Mouse (Mus musculus) midbrain, embryonic 10.5 days (tissue): ENCODE results near the gene Gm10053. TPM values are rescaled to one million over a fixed set of nuclear protein-coding genes. Genes with fewer than 3 reads are reported as not detected.

Experiments used
- DNase-seq: peaks from one replicate; pipeline ENCODE4 v3.0.0-alpha.2; 2017; ENCODE audit warnings: low spot score
- H3K27ac ChIP-seq: fragments of 300-500 bp; sonication (generic); replicated peaks from 2 replicates; pipeline ENCODE4 v1.5.1; 2016; ENCODE audit warnings: mild to moderate bottlenecking
- H3K27me3 ChIP-seq: fragments of 300-500 bp; sonication (generic); 2 replicates; pipeline ENCODE4 v1.6.1; 2016; ENCODE audit warnings: low read depth, mild to moderate bottlenecking; ENCODE audit not compliant: poor library complexity, severe bottlenecking
- H3K36me3 ChIP-seq: fragments of 300-500 bp; sonication (generic); 2 replicates; pipeline ENCODE4 v1.6.1; 2016; ENCODE audit warnings: mild to moderate bottlenecking, moderate library complexity
- H3K4me1 ChIP-seq: fragments of 300-500 bp; sonication (generic); 2 replicates; pipeline ENCODE4 v1.6.1; 2016
- H3K4me3 ChIP-seq: fragments of 300-500 bp; sonication (generic); 2 replicates; pipeline ENCODE4 v1.5.1; 2016; ENCODE audit warnings: mild to moderate bottlenecking, moderate library complexity
- H3K9me3 ChIP-seq: fragments of 300-500 bp; sonication (generic); replicated peaks from 2 replicates; pipeline ENCODE4 v1.6.1; 2016; ENCODE audit warnings: mild to moderate bottlenecking
- WGBS: fragments of 180-500 bp; shearing (Covaris S2); methylation state at CpG from one replicate; pipeline ENCODE4 v1.1.7; 2016; 5-methylcytosine and 5-hydroxymethylcytosine counted together
- polyA plus RNA-seq: library from polyadenylated mRNA; unstranded; fragments of >200 nt; fragmentation: Nextera tagmentation; extraction: Ambion mirVana; gene quantifications from 2 replicates; pipeline ENCODE4 v1.2.1, GENCODE M21; 2016

Gm10053 gene
- polyA plus RNA-seq, 1 experiment from 2014 or later, result 344 TPM

- Histone ChIP-seq H3K4me3 (no peak overlapping the region), H3K4me1 (no peaks in the 10 kb centered on the region), H3K27ac (no peak overlapping the region), H3K27me3 (peaks cover 27% of the 10 kb centered on the region), H3K36me3 (no peaks in the 10 kb centered on the region), H3K9me3 (no peaks in the 10 kb centered on the region)
- 94% methylated on average over 6 of the region's 6 CpGs for WGBS
- DNase-seq, result no peak
These were observed 32.2 kb downstream of the Gm10053 start for GRCm38 (mm10) chr19:24907655-24908054.

DNA sequence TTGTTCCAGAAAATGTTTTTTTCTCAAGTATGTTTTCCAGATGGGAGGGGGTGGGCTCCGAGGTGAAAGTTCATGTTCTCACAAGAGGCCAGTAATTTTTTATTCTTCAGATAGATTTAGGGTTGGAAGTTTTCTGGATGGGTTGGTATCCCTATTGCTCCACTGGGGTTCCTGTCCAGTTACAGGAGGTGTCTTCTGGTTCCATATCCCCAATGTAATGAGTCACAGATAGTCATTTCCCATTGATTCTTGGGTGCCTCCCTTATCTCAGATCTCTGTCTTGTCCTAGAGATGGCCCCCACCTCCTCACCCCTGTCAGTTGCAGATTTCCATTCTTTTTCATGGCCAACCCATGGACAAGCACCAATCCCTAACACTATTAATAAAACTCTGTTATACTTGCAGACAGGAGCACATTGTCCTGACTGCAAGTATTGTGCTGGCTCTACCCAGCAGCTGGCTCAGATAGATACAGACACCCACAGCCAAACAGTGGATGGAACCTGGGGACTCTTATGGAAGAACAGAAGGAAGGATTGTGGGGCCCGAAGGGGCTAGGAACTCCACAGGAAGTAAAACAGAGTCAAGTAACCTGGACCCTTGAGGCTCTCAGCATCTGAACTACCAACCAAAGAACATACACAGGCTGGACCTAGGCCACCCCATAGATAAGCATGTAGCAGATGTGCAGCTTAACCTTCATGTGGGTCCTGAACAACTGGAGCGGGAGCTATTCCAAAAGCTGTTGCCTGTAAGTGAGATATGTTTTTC lies 33.1 kb downstream of the Gm10053 start:
- Histone ChIP-seq H3K4me1 (no peaks in the 10 kb centered on the region), H3K4me3 (no peak overlapping the region), H3K36me3 (no peaks in the 10 kb centered on the region), H3K9me3 (no peaks in the 10 kb centered on the region), H3K27ac (no peak overlapping the region), H3K27me3 (peaks cover 18% of the 10 kb centered on the region)
- no peak for DNase-seq
- 93% methylated on average over 3 of the region's 3 CpGs for WGBS

GRCm38 (mm10) chr19:24920866-24921265 lies 45.4 kb downstream of the Gm10053 start:
- H3K27me3 ChIP-seq, result no peaks in the 10 kb centered on the region
- H3K4me1 ChIP-seq, result no peaks in the 10 kb centered on the region
- no peak overlapping the region for H3K4me3 ChIP-seq
- H3K9me3 ChIP-seq, result no peaks in the 10 kb centered on the region
- DNase-seq, result no peak
- H3K36me3 ChIP-seq, result peaks cover 41% of the 10 kb centered on the region
- no peak overlapping the region for H3K27ac ChIP-seq
- WGBS, result 90% methylated on average over 5 of the region's 5 CpGs

Other genes with a start within 250 kb of the Gm10053 start
- 0.29 and 0.44 TPM in 2 replicates for gene Tmem252, start 201.7 kb upstream of the Gm10053 start, polyA plus RNA-seq
- 0.17 and 0.22 TPM in 2 replicates for gene Pgm5, start 13.8 kb upstream of the Gm10053 start, polyA plus RNA-seq
- 1.00 and 1.2 TPM in 2 replicates for gene Foxd4, start 25.5 kb downstream of the Gm10053 start, polyA plus RNA-seq
- 23.5 and 23.6 TPM in 2 replicates for gene Cbwd1, start 85.9 kb downstream of the Gm10053 start, polyA plus RNA-seq
- gene Dock8, start 123.8 kb downstream of the Gm10053 start, polyA plus RNA-seq, result 1.8 TPM in 2 replicates